Mouse (Mus musculus) G1E (cell line): Measurements from ENCODE around the gene Sfpq. TPM values are rescaled to one million over a fixed set of nuclear protein-coding genes. Genes with fewer than 3 reads are reported as not detected.
"Not testable (repeated sequence)": the region's sequence is repeated elsewhere in the genome, so short reads cannot be mapped to it uniquely, and the experiment has no call there.

Experiments used
- ATAC-seq: 2 replicates; pipeline ENCODE4 v1.8.0; 2016; ENCODE audit warnings: mild to moderate bottlenecking; ENCODE audit not compliant: insufficient number of reproducible peaks, poor library complexity, low FRiP score, severe bottlenecking; ENCODE audit errors: extremely low read depth
- DNase-seq: peaks from one replicate; pipeline ENCODE4 v3.0.0; 2012; ENCODE audit warnings: low spot score
- H3K27me3 ChIP-seq: 2 replicates; pipeline ENCODE4 v1.6.1; 2012; ENCODE audit warnings: mild to moderate bottlenecking, low read length, inconsistent platforms; ENCODE audit not compliant: insufficient read depth
- H3K36me3 ChIP-seq: replicated peaks from 2 replicates; pipeline ENCODE3; 2012; ENCODE audit warnings: mild to moderate bottlenecking, inconsistent platforms
- H3K4me1 ChIP-seq: 2 replicates; pipeline ENCODE4 v1.6.1; 2012; ENCODE audit warnings: low read depth, low read length, inconsistent platforms, mixed read lengths; ENCODE audit not compliant: insufficient read depth
- H3K4me3 ChIP-seq: 2 replicates; pipeline ENCODE4 v1.5.1; 2012; ENCODE audit warnings: low read depth, mild to moderate bottlenecking, inconsistent platforms, low read length, moderate library complexity, mixed read lengths
- H3K9me3 ChIP-seq: replicated peaks from 2 replicates; pipeline ENCODE4 v1.6.1; 2012; ENCODE audit warnings: inconsistent platforms
- CTCF ChIP-seq: IDR thresholded peaks from 2 replicates; pipeline ENCODE4 v1.5.1; 2012; ENCODE audit warnings: low read depth, low read length, inconsistent platforms, mixed read lengths
- GATA1 ChIP-seq: IDR thresholded peaks from 2 replicates; pipeline ENCODE4 v1.6.1; 2012; ENCODE audit warnings: borderline replicate concordance, low read length, inconsistent platforms, mixed read lengths
- GATA2 ChIP-seq: IDR thresholded peaks from 2 replicates; pipeline ENCODE4 v1.6.1; 2012; ENCODE audit warnings: low read depth, low read length, inconsistent platforms, borderline replicate concordance
- POLR2AphosphoS5 ChIP-seq: IDR thresholded peaks from 2 replicates; pipeline ENCODE4 v1.6.1; 2012; ENCODE audit warnings: low read depth, low read length, inconsistent platforms; ENCODE audit not compliant: insufficient replicate concordance
- TAL1 ChIP-seq: conservative IDR thresholded peaks from 2 replicates; pipeline ENCODE4 v1.6.1; 2012; ENCODE audit warnings: low read depth, low read length, inconsistent platforms, mixed read lengths
- polyA plus RNA-seq: library from polyadenylated mRNA; stranded (reverse); fragments of >175 nt; gene quantifications from 2 replicates; pipeline ENCODE4 v1.2.3, GENCODE M21; 2012
- total RNA-seq, 2 experiments: library from RNA; stranded (forward) in 1 of 2; stranded (reverse) in 1 of 2; fragments of 200-1000 nt in 1 of 2; fragments of >200 nt in 1 of 2; fragmentation: Nextera tagmentation in 1 of 2; gene quantifications; 2 replicates each; pipeline ENCODE4 v1.2.3; 2014 to 2017

The Sfpq gene
- total RNA-seq (2014; fragmentation: Nextera tagmentation) (329 and 353 TPM in 2 replicates), total RNA-seq (2017) (302 and 471 TPM in 2 replicates), polyA plus RNA-seq (346 and 492 TPM in 2 replicates)

- peaks cover 29% of the 10 kb centered on the region for H3K4me1 ChIP-seq
- no peaks in the 10 kb centered on the region for H3K9me3 ChIP-seq
- ATAC-seq (peak; percentile 97), DNase-seq (peak; percentile 98)
- TF ChIP-seq POLR2AphosphoS5 = peak; percentile 66; the same call in 1 of the 2 replicates
- TF ChIP-seq TAL1 = no peak
- TF ChIP-seq CTCF = no peak
- no peaks in the 10 kb centered on the region for H3K27me3 ChIP-seq
- H3K4me3 ChIP-seq = peak within 1 kb of the TSS; percentile 92
- H3K36me3 ChIP-seq = peaks cover 44% of the 10 kb centered on the region
Observed at GRCm38 (mm10) chr4:127021151-127021945, at the start of gene Sfpq. Gene Sfpq, plus strand, starts transcription at chr4:127021324.

- DNase-seq (no peak), ATAC-seq (no peak)
- peaks cover 6% of the 10 kb centered on the region; the same call in 1 of the 2 replicates for H3K27me3 ChIP-seq
- peaks cover 3% of the 10 kb centered on the region; the same call in 1 of the 2 replicates for H3K4me1 ChIP-seq
- no peak overlapping the region for H3K4me3 ChIP-seq
- TF ChIP-seq CTCF = no peak
- TF ChIP-seq POLR2AphosphoS5 = no peak
- no peak for TF ChIP-seq GATA1
- no peak for TF ChIP-seq TAL1
- TF ChIP-seq GATA2 = no peak
- no peaks in the 10 kb centered on the region for H3K36me3 ChIP-seq
- no peaks in the 10 kb centered on the region for H3K9me3 ChIP-seq
Observed at GRCm38 (mm10) chr4:126977467-126977866, 43.7 kb upstream of the Sfpq start.

- TF ChIP-seq POLR2AphosphoS5 (no peak), TAL1 (no peak), CTCF (no peak), GATA1 (no peak), GATA2 (no peak)
- ATAC-seq = no peak
- DNase-seq = no peak
- Histone ChIP-seq H3K4me1 (peaks cover 3% of the 10 kb centered on the region; the same call in 1 of the 2 replicates), H3K36me3 (no peaks in the 10 kb centered on the region), H3K27me3 (peaks cover 6% of the 10 kb centered on the region; the same call in 1 of the 2 replicates), H3K4me3 (no peak overlapping the region), H3K9me3 (no peaks in the 10 kb centered on the region)
Observed at GRCm38 (mm10) chr4:126978706-126979105, 42.4 kb upstream of the Sfpq start.

GRCm38 (mm10) chr4:126983321-126983720, 37.8 kb upstream of the Sfpq start:
- no peak for ATAC-seq
- no peaks in the 10 kb centered on the region for H3K36me3 ChIP-seq

GRCm38 (mm10) chr4:126983736-126984525, 37.2 kb upstream of the Sfpq start:
- H3K27me3 ChIP-seq, H3K9me3 ChIP-seq, ATAC-seq, DNase-seq, H3K4me3 ChIP-seq, H3K36me3 ChIP-seq, H3K4me1 ChIP-seq: not testable (repeated sequence)

More at GRCm38 (mm10) chr4:126983321-126983720, 37.8 kb upstream of the Sfpq start:
- Histone ChIP-seq H3K27me3 (0 out of 2 replicates have a peak, but pooled peaks cover 3% of the 10 kb centered on the region), H3K9me3 (no peaks in the 10 kb centered on the region), H3K4me1 (peaks cover 3% of the 10 kb centered on the region; the same call in 1 of the 2 replicates), H3K4me3 (no peak overlapping the region)
- no peak for DNase-seq
- no peak for TF ChIP-seq CTCF
- TF ChIP-seq GATA1 = no peak
- TF ChIP-seq GATA2 = no peak
- TF ChIP-seq TAL1 = no peak
- TF ChIP-seq POLR2AphosphoS5 = no peak

- ATAC-seq (no peak), DNase-seq (no peak)
- TF ChIP-seq GATA2 (no peak), GATA1 (no peak), CTCF (no peak), POLR2AphosphoS5 (no peak), TAL1 (no peak)
- no peak overlapping the region for H3K4me3 ChIP-seq
- no peaks in the 10 kb centered on the region for H3K36me3 ChIP-seq
- H3K9me3 ChIP-seq = no peaks in the 10 kb centered on the region
- peaks cover 3% of the 10 kb centered on the region; the same call in 1 of the 2 replicates for H3K27me3 ChIP-seq
- H3K4me1 ChIP-seq = no peaks in the 10 kb centered on the region
Observed at GRCm38 (mm10) chr4:126986768-126987167, 34.4 kb upstream of the Sfpq start.
